Mouse (Mus musculus) kidney, embryonic 14.5 days (tissue): ENCODE results near the gene Dscaml1. TPM values are rescaled to one million over a fixed set of nuclear protein-coding genes. Genes with fewer than 3 reads are reported as not detected.

Experiments
- ATAC-seq: fragments of 200-750 bp; cut with Nextera tagmentation; 2 replicates; pipeline ENCODE4 v1.8.0; 2017; ENCODE audit warnings: moderate number of reproducible peaks, mild to moderate bottlenecking, moderate TSS enrichment, moderate library complexity; ENCODE audit not compliant: low FRiP score, low TSS enrichment
- H3K27ac ChIP-seq: fragments of 300-500 bp; sonication (generic); 2 replicates; pipeline ENCODE4 v1.5.1; 2014; ENCODE audit warnings: low read depth, mild to moderate bottlenecking, low read length, moderate library complexity, mixed read lengths
- H3K27me3 ChIP-seq: fragments of 300-500 bp; sonication (generic); 2 replicates; pipeline ENCODE4 v1.6.1; 2014; ENCODE audit warnings: mild to moderate bottlenecking, low read length; ENCODE audit not compliant: control insufficient read depth, insufficient read depth
- H3K36me3 ChIP-seq: fragments of 300-500 bp; sonication (generic); 2 replicates; pipeline ENCODE4 v1.6.1; 2014; ENCODE audit warnings: low read length, mixed read lengths; ENCODE audit not compliant: control insufficient read depth, insufficient read depth
- H3K4me1 ChIP-seq: fragments of 300-500 bp; sonication (generic); 2 replicates; pipeline ENCODE4 v1.6.1; 2014; ENCODE audit warnings: low read length, mixed read lengths; ENCODE audit not compliant: control insufficient read depth, insufficient read depth
- H3K4me2 ChIP-seq: fragments of 300-500 bp; sonication (generic); replicated peaks from 2 replicates; pipeline ENCODE4 v1.6.1; 2014; ENCODE audit warnings: low read depth, mild to moderate bottlenecking, low read length
- H3K4me3 ChIP-seq: fragments of 300-500 bp; sonication (generic); 2 replicates; pipeline ENCODE4 v1.5.1; 2014; ENCODE audit warnings: mild to moderate bottlenecking, low read length
- H3K9ac ChIP-seq: fragments of 300-500 bp; sonication (generic); 2 replicates; pipeline ENCODE4 v1.6.1; 2014; ENCODE audit warnings: low read depth, mild to moderate bottlenecking, low read length, moderate library complexity
- H3K9me3 ChIP-seq: fragments of 300-500 bp; sonication (generic); 2 replicates; pipeline ENCODE4 v1.6.1; 2016; ENCODE audit warnings: low read length; ENCODE audit not compliant: control insufficient read depth
- WGBS: fragments of 180-500 bp; shearing (Covaris S2); extraction: QIAGEN DNeasy Blood & Tissue Kit; methylation state at CpG from one replicate; pipeline ENCODE4 v1.1.7; 2014; 5-methylcytosine and 5-hydroxymethylcytosine counted together
- polyA plus RNA-seq: library from polyadenylated mRNA; unstranded; fragments of >200 nt; fragmentation: Nextera tagmentation; extraction: Ambion mirVana; gene quantifications from 2 replicates; pipeline ENCODE4 v1.2.1, GENCODE M21; 2014

Dscaml1 gene
- polyA plus RNA-seq, 1 experiment from 2014 or later: 0.23 TPM

- H3K4me3 ChIP-seq: no peak overlapping the region
- H3K27me3 ChIP-seq: no peaks in the 10 kb centered on the region
- no peak overlapping the region for H3K4me2 ChIP-seq
- ATAC-seq: no peak
- H3K27ac ChIP-seq: no peak overlapping the region
- no peaks in the 10 kb centered on the region for H3K9me3 ChIP-seq
- peaks cover 11% of the 10 kb centered on the region for H3K4me1 ChIP-seq
- H3K36me3 ChIP-seq: no peaks in the 10 kb centered on the region
- H3K9ac ChIP-seq: no peak overlapping the region
- 72% methylated on average over 4 of the region's 4 CpGs for WGBS
Observed at GRCm38 (mm10) chr9:45550662-45551061, 124.2 kb downstream of the Dscaml1 start.

GRCm38 (mm10) chr9:45555036-45555826, 128.8 kb downstream of the Dscaml1 start:
- Histone ChIP-seq H3K9ac (no peak overlapping the region), H3K27me3 (no peaks in the 10 kb centered on the region), H3K4me3 (no peak overlapping the region), H3K9me3 (no peaks in the 10 kb centered on the region), H3K36me3 (no peaks in the 10 kb centered on the region), H3K4me2 (peak overlapping the region; percentile 24), H3K4me1 (peaks cover 23% of the 10 kb centered on the region), H3K27ac (peak overlapping the region; percentile 49)
- peak; percentile 93 for ATAC-seq
- 8% methylated on average over 17 of the region's 17 CpGs for WGBS

GRCm38 (mm10) chr9:45556882-45557281, 130.5 kb downstream of the Dscaml1 start:
- Histone ChIP-seq H3K4me3 (no peak overlapping the region), H3K36me3 (no peaks in the 10 kb centered on the region), H3K4me2 (no peak overlapping the region), H3K27ac (no peak overlapping the region), H3K4me1 (peaks cover 23% of the 10 kb centered on the region), H3K9ac (no peak overlapping the region), H3K27me3 (no peaks in the 10 kb centered on the region), H3K9me3 (no peaks in the 10 kb centered on the region)
- WGBS: 68% methylated on average over 3 of the region's 3 CpGs
- no peak for ATAC-seq

- Histone ChIP-seq H3K27me3 (no peaks in the 10 kb centered on the region), H3K9ac (no peak overlapping the region), H3K9me3 (no peaks in the 10 kb centered on the region), H3K4me1 (peaks cover 9% of the 10 kb centered on the region), H3K27ac (no peak overlapping the region), H3K4me2 (no peak overlapping the region), H3K4me3 (no peak overlapping the region), H3K36me3 (no peaks in the 10 kb centered on the region)
- 80% methylated on average over 6 of the region's 6 CpGs for WGBS
- no peak for ATAC-seq
Observed at GRCm38 (mm10) chr9:45560987-45561386, 134.6 kb downstream of the Dscaml1 start.

GRCm38 (mm10) chr9:45566843-45567578, 140.6 kb downstream of the Dscaml1 start:
- peaks cover 17% of the 10 kb centered on the region; the same call in 1 of the 2 replicates for H3K4me1 ChIP-seq
- 91% methylated on average over 5 of the region's 5 CpGs for WGBS

GRCm38 (mm10) chr9:45569680-45570079, 143.3 kb downstream of the Dscaml1 start:
- no peak overlapping the region for H3K9ac ChIP-seq
- no peaks in the 10 kb centered on the region for H3K36me3 ChIP-seq
- whole genome bisulfite sequencing: 75% methylated on average over 3 of the region's 3 CpGs
- no peaks in the 10 kb centered on the region for H3K9me3 ChIP-seq
- peaks cover 21% of the 10 kb centered on the region; the same call in 1 of the 2 replicates for H3K4me1 ChIP-seq
- no peak overlapping the region for H3K4me3 ChIP-seq
- H3K27me3 ChIP-seq: no peaks in the 10 kb centered on the region
- no peak for ATAC-seq
- H3K27ac ChIP-seq: no peak overlapping the region
- no peak overlapping the region for H3K4me2 ChIP-seq

More at GRCm38 (mm10) chr9:45566843-45567578, 140.6 kb downstream of the Dscaml1 start:
- Histone ChIP-seq H3K4me2 (no peak overlapping the region), H3K36me3 (no peaks in the 10 kb centered on the region), H3K9me3 (no peaks in the 10 kb centered on the region), H3K4me3 (no peak overlapping the region), H3K27ac (no peak overlapping the region), H3K9ac (no peak overlapping the region), H3K27me3 (no peaks in the 10 kb centered on the region)
- no peak for ATAC-seq

GRCm38 (mm10) chr9:45570346-45570745, 143.9 kb downstream of the Dscaml1 start:
- no peaks in the 10 kb centered on the region for H3K27me3 ChIP-seq
- whole genome bisulfite sequencing: 82% methylated on average over 5 of the region's 5 CpGs
- H3K9ac ChIP-seq: no peak overlapping the region
- no peak overlapping the region for H3K27ac ChIP-seq
- H3K36me3 ChIP-seq: no peaks in the 10 kb centered on the region
- peaks cover 21% of the 10 kb centered on the region; the same call in 1 of the 2 replicates for H3K4me1 ChIP-seq
- no peak overlapping the region for H3K4me3 ChIP-seq
- H3K9me3 ChIP-seq: no peaks in the 10 kb centered on the region
- no peak for ATAC-seq
- no peak overlapping the region for H3K4me2 ChIP-seq

- peak; percentile 84 for ATAC-seq
- peaks cover 21% of the 10 kb centered on the region; the same call in 1 of the 2 replicates for H3K4me1 ChIP-seq
- no peaks in the 10 kb centered on the region for H3K27me3 ChIP-seq
- H3K36me3 ChIP-seq: no peaks in the 10 kb centered on the region
- H3K9me3 ChIP-seq: no peaks in the 10 kb centered on the region
- no peak overlapping the region for H3K9ac ChIP-seq
- no peak overlapping the region for H3K4me2 ChIP-seq
- WGBS: 35% methylated on average over 9 of the region's 9 CpGs
- no peak overlapping the region for H3K4me3 ChIP-seq
- H3K27ac ChIP-seq: peak overlapping the region; percentile 1; the same call in 1 of the 2 replicates
Observed at GRCm38 (mm10) chr9:45572787-45573492, 146.5 kb downstream of the Dscaml1 start.
